Mouse (Mus musculus): ENCODE measurements around the gene Pabpc6.

Gene Pabpc6

DNA sequence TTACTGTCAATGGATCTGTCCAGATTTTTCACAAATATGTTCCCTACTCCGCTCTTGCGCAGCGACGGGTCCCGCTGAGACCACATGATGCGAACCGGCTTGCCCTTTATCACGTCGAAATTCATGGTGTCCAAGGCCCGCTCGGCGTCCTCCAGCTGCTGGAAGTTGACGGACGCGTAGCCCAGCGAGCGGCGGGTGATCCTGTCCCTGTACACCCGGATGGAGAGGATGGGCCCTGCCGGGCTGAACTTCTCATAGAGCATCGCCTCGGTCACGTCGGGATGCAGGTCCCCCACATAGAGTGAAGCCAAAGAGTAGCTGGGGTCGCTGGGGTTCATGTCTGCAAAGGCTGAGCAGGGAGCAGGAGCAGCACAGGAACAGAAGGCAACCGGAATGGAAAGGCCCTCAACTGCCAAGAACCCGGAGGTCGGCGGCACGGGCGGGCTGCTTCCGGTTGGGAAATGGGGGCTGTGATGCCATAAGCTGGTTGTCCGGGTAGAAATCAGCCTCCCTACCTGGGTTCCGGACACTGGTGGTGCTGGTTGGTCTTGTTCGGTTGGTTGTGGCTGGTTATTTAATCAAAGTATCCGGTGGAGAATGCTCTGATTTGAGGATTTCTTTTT is at the start of gene Pabpc6:
TSS of gene Pabpc6 (minus strand) at position 435 of the 623 bp plus-strand sequence.
- in situ Hi-C loops (cut with MboI, MseI), result no loop called here

DNA sequence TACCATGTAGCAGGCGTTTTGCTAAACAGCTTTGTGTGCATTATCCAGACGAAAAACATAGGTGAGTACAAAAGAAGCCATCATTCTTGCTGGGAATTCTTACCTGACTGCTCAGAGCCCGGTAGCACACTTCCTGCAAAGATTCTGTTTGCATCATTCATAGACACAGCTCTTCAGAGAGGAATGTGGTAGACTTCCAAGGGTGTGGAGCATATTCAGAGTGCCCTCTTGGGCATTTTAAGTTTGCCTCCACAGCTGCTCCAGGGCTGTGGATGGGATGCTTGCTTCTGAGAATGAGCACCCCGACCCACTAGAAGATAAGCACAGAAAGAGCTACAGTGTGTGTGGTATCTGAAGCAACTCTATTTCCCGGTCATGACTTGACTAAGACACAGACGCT is 41.4 kb upstream of the Pabpc6 start:
- in situ Hi-C loops (cut with MboI, MseI), result no loop called here

DNA sequence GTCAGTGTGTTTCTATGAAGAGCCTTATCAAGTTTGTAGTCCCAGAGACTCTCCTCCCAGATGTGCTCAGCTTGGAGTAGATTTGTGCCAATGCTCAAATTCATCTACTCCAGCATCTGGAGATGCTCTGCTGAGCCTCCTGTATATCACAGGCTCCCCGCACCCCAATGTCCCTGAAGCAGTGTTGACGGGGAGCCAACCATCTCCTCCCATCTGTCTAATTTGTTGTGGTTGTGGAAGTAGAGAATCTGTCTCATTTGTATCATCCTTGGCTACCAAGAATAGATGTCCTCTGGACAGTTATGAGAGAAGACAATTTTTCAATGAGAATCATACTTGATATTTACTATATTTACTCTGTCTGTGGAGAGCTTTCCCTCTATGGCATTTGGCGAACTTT is 39.4 kb upstream of the Pabpc6 start:
- in situ Hi-C loops (cut with MboI, MseI), result no loop called here

DNA sequence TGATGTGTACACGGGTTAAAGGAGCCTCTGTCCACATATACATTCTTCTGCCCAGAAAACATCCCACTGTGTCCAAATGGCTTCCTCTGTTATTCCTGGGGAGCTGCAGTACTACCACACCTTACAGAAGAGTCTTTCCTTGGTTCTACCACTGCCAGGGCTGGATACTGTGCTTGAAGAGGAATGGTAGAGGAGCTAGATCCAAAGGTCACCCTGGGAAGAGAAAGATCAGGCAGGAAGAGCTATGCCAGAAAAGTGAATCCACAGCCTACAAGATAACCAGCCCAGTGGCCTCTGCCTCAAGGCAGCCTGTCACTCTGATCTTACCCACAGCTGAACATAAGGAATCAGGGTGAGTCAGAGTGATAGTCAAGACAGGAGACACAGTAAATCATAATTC is 37.8 kb upstream of the Pabpc6 start:
- in situ Hi-C loops (cut with MboI, MseI), result no loop called here

DNA sequence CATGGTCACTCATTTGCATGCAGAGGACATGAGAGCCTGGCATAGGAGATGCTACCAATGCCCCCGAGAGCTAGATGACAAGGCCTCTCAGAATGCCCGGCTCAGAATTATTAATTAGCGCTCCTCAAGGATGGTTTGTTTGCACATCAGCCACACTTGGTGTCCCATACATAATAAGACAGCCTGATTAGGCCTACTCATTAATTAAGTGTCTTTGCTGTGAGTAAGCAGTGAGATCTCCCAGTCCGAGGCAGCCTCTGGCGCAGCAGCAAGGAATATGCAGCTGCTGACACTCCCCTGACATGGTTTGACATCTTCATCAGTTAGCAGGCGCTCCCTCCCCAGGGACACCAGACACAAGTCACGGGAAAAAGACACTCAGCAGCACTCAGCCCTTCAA is 28.2 kb upstream of the Pabpc6 start:
- in situ Hi-C loops (cut with MboI, MseI), result no loop called here

DNA sequence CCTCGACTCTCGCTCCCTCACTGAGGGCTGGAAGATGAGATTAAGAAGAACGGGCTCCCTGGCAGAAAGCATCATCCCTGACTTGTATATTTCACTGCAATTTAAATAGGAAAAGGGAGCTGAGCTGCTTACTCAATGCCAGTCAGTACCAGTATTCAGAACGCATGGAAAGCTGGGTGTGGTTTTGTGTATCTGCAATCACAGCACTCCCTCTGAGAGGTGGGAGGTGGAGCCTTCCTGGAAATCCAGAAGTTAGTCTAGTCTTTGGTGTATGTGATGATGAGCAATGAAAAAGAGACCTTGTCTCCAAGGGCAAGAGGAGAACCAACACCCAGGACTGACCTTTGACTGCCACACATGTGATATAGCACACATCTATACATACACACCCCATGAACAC is 21.7 kb upstream of the Pabpc6 start:
- in situ Hi-C loops (cut with MboI, MseI), result no loop called here

DNA sequence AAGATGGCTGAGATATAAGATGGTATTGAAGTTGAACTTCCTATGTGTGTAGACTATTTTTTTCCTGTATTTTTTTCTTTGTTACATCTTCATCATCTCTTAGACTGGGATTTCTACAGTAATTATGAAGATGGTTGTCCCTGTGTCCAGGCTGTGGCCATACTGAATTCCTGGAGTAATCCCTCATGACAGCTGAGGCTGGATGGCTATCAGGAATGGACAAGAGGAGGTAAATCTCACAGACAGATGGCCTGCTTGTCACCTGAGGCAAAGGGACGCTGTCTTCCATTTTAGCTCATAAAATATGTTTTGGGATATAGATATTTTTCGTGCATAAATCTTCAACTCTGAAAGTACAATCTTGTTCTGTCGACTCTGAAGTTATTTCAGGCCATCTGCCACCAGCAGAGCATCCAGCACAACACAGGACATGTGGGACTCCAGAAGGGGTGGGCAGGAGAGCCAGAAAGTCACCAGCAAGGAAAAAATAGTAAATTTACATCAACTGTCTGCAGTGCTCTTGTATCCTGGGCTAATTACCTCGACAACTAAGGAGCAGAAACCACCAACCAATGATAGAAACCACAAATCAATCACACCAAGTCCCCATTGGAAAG is 14.1 kb upstream of the Pabpc6 start:
- in situ Hi-C loops (cut with MboI, MseI), result no loop called here

DNA sequence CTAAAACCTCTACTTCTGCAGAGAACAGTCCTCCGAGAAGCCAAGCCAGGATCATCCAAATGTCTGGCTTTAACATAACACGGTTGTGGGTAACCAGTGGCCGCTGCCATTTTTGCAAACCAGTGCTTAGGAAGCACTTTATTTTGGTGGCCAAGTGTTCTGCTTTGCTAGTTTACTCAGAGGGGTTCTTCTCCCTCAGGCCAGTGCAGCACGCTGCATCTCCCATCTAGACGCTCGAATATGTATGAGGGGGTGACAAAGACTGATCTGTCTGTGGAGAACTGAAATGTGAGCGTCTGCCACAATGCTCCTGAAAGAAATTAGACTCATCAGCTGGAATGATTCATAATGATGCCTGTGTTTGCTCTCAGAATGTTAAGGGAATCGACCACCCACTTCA is 11.2 kb upstream of the Pabpc6 start:
- in situ Hi-C loops (cut with MboI, MseI), result no loop called here

DNA sequence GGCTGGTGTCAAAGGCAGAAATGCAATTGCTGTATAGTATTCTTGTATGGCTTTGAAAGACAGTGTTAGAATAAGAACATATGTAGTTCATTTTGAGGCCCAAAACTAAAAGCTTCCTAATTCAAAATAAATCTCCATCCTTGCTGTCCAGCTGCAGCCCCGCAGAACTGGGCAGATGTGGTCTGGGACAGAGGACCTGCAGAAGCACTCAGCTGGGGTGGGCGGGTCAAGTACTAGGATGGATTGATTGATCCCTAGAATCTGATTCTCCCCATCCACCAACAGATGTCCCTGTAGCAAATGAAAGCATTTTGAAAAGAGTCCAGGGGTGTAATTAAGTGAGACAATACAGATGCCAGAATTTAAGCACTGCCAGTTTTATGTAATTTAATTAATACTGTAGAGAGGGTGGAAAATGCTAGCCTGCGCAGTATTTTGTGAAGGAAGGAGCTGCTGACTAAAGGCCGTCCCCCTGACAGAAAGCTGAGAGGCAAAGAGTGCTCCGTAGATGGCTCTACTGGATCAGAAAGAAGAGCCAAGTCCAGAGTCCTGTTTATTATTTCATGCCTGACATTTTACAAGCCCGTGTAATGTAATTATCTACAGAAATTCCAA is 5.8 kb upstream of the Pabpc6 start:
- in situ Hi-C loops (cut with MboI, MseI), result no loop called here

DNA sequence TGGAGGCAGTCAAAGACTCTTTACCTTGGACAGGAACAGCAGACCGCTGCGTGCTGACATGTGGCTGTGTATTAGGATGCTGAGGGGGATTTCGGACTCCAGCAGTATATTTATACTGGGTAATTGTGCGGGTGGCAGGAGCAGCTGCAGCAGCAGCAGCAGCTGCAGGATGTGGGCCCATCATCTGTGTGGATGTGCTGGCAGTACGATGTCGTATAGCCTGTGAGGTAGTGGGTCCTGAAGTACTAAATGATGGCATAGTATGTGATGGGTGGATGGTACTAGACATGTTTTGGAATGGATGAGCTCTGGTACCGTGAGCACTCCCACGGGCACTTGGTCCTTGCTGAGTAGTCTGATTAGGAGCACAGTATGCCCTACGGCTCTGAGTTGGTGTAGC is 1.6 kb downstream of the Pabpc6 start:
- in situ Hi-C loops (cut with MboI, MseI), result no loop called here

DNA sequence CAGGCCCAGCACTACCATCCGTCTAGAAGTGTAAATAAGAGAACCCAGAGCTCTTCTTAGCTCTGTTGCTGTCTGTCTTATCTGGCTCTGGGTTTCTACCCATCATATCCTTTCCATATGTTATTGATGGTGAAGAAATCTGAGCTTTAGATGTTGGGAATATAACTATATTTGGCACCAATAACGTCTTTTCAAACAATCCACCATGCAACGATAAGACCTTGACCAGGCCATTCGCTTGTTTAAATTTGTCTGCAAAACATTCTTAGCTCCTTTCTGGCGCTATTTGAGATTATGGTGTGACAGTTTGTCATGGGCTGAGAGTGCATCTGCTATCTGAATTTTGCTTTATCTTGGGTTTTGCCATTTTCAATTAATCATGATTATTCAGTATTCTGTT is 10.9 kb downstream of the Pabpc6 start:
- in situ Hi-C loops (cut with MboI, MseI), result no loop called here

DNA sequence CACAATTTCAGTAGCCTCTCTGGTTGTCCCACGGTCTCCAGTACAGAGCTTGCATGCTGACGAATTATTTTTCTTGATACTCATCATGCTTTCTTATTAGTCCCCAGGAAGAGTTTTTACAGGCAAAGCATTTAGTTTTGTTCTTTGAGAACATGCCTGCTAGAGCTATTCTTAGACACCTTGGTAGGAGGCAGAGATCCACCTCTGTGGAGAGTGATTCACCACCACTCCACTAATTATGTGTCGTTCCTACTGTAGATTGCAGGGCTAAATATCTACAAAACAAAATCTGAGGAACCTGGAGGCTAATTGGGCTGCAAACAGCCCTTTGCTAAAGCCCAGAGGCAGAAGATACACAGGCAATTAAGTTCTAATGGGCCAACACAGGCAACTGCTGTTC is 15.4 kb downstream of the Pabpc6 start:
- in situ Hi-C loops (cut with MboI, MseI), result no loop called here

DNA sequence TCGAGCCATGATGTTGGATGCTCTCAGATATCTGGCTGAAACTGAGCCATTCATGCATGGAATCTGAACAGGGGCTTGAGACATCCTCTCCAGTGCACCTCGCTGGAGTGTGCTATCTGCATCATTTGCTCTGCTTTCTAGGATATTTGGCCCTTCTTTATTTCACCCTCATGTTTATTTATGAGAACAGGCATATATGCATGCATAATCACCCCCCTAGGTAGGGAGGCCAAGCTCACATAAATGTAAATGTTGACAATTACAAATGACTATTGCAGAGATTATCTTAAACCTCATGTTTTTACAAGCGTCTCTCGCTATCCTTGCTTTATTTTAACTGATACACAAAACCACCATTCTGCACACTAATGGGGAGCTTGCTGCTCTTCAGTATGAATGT is 21.9 kb downstream of the Pabpc6 start:
- in situ Hi-C loops (cut with MboI, MseI), result no loop called here

DNA sequence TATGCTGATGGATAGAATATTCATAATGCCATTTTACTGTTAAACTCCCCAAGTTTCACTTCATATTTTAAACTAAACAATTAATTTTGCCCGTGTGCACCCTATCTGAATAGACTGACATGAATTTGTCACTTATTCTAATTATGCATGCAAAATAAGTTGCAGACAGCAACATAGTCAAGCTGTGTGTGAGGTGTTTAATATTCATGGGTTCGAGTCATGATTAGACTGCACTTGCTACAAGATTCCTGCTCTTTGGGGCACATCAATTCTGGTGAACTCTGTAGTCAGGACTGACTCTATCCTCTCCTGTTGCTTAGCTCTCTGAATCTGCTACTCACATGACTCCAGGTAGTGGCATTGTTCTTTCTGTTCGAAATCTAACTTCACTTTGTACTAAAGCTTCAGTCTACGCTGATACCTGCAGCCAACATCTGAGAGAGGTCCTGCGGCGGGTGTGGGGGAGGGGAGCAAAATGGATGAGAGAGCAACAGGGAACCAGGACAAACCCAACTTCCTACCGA is 25.8 kb downstream of the Pabpc6 start:
- in situ Hi-C loops (cut with MboI, MseI), result no loop called here

DNA sequence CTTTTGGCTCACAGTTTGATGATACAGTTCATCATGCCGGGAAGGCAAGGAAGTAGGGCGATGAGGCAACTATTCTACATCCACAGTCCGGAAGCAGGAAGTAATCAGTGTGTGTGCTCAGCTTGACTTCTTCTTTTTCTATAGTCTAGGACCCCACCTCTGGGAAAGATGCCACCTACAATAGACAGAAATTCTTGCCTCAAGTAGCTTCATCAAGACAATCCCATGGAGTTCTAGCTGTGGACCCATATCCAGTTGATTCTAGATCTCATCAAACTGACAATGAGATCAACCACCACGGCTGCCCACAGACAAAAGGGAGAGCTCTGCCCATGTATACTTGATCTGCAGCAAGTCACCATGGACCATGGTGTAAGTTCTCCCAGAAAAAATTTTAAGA is 32.5 kb downstream of the Pabpc6 start:
- in situ Hi-C loops (cut with MboI, MseI), result no loop called here

DNA sequence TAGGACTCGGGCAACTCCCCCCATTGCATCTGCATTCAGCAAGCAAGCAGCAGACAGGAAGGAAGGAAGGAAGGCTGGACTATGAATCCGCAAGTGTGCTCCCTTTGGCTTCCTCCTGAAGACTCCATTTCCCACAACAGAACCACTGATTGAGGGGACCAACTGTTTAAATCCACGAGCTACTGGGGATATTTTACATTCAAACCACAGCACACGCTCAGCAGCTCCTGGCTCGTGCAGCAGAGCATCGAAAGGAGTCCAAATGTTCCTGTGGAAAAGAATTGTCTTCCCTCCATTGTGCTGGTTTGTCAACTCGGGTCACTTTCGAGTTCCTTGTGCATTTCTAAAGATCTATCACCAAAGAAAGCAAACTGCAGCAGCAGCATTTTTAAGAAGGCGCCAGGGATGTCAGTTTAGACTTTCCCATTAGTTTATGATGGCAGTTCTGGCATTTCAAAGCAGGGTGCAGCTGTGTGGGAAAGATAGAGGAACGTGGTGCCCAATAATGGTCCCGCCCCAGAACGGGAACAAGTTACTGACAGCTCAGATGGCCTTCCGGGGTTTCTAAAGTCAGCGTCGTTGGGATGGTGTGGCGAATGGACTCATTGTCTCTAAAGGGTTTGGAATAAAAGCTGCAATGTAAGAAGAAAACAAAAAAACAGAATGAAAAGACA is 36.8 kb downstream of the Pabpc6 start:
- in situ Hi-C loops (cut with MboI, MseI), result no loop called here

DNA sequence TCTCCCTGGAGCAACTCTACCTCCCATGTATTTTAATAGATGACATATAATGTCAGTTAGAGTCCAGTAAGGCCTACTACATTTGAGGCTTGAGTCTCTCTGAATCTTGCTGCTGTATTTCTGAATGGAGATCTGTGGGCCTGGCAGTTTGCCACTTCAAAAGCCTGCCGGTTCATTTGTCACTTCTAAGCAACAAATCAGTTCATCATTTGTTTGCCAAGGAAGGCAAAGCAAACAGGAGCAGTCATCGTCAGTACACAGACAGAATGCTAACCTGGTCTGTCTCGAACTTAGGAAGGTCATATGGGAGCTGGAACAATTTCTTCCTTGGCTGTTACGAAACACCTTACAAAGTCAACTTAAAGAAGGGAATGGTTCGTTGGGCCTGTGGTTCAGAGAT is 37.4 kb downstream of the Pabpc6 start:
- in situ Hi-C loops (cut with MboI, MseI), result no loop called here

DNA sequence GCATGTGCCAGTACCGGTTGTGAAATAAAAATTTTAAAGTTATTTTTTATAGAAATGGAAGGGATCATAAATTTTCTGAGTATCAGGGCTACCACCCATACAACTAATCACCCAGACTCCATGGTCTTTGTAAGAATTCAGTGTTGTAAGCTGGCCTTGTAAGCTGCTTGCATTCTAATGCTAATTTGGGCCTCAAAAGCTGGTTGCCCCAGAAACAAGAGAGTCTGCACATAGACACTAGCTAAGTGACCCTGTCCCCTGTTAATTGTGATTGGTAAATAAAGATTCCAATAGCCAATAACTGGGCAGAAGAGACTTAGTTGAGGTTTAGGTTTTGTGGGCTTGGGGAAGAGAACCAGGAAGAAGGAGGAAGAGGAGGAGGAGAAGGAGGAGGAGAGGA is 38.4 kb downstream of the Pabpc6 start:
- in situ Hi-C loops (cut with MboI, MseI), result no loop called here

DNA sequence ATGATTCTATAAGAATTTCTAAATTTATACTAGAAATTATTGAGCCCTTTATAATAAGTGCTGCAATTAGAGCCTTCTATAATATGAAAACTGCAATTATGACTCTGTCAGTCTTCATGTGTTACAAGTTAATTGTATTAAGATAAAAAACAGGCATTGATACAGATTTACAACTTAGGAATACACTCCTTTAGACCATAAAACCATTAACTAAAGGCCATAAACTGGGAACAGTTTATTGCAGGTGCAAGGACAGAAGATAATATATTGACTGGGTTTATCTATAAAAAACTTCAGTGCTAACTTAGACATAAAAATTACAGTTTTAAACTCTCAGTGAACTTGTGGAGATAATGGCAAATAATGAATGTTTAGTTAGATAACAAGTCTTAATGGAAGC is 42.5 kb downstream of the Pabpc6 start:
- in situ Hi-C loops (cut with MboI, MseI), result no loop called here

Data from T-helper 1 cell (primary cell).